Mouse (Mus musculus): ENCODE results near the gene Rps25.

DNA sequence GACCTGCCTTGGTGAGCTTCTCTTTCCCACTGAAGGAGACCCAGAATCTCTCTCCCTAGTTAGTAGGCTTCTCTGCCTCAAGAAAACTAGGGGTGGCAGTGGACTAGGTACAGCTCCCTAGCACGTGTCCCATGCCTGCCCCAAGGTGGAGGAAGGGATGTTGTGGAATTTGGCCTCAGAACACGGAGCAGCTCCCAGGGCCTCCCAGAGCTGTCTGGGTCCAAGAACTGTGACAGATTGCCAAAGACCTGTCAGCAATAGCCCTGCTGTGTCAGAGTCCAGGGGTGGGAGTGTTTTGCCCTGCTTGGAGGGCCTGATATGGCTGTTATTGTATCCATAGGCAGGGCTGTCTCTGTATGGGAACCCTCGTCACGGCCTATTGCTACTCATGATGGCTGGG lies 5.9 kb upstream of the Rps25 start:
- TF ChIP-seq CTCF (IDR thresholded peaks at IDR 0.05; ENCODE audit: borderline replicate concordance, extremely low read depth, insufficient read depth, insufficient read length): no peak
- no peak for TF ChIP-seq POLR2A (IDR thresholded peaks at IDR 0.05; ENCODE audit: borderline replicate concordance, extremely low read depth, insufficient read depth, insufficient read length, poor library complexity, severe bottlenecking)

Data from brain, embryonic 14.5 days (tissue).